Mouse (Mus musculus): ENCODE results near the gene Arhgef25. TPM values are rescaled to one million over a fixed set of nuclear protein-coding genes. Genes with fewer than 3 reads are reported as not detected.

Gene Arhgef25
- total and polyA plus RNA-seq, 2 experiments from 2014 or later = 16.9 to 45.4 TPM

GRCm38 (mm10) chr10:127174170-127174569, 15.7 kb downstream of the Arhgef25 start:
- no peak for TF ChIP-seq CTCF (IDR thresholded peaks at IDR 0.05; ENCODE audit: low read depth)
- DNase-seq = no peak
- H3K27me3 ChIP-seq (ENCODE audit: insufficient read depth, low read length) = peaks cover 36% of the 10 kb centered on the region

GRCm38 (mm10) chr10:127173148-127174065, 16.5 kb downstream of the Arhgef25 start:
- Histone ChIP-seq H3K36me3 (ENCODE audit: insufficient read depth) (peaks cover 16% of the 10 kb centered on the region), H3K27ac (ENCODE audit: low read depth, low read length) (no peak overlapping the region), H3K9me3 (ENCODE audit: low read length) (no peaks in the 10 kb centered on the region), H3K4me1 (ENCODE audit: insufficient read depth) (peaks cover 10% of the 10 kb centered on the region), H3K9ac (no peak overlapping the region), H3K4me3 (ENCODE audit: low read depth, low read length) (no peak overlapping the region), H3K27me3 (ENCODE audit: insufficient read depth, low read length) (peaks cover 28% of the 10 kb centered on the region), H3K4me2 (ENCODE audit: low read depth) (no peak overlapping the region)
- ATAC-seq (no peak), DNase-seq (no peak)
- WGBS = 85% methylated on average over 16 of the region's 16 CpGs
- TF ChIP-seq CTCF (IDR thresholded peaks at IDR 0.05; ENCODE audit: low read depth) = no peak

More at GRCm38 (mm10) chr10:127174170-127174569, 15.7 kb downstream of the Arhgef25 start:
- no peak overlapping the region for H3K9ac ChIP-seq
- WGBS = 93% methylated on average over 7 of the region's 7 CpGs
- H3K36me3 ChIP-seq (ENCODE audit: insufficient read depth) = peaks cover 13% of the 10 kb centered on the region
- no peak overlapping the region for H3K27ac ChIP-seq (ENCODE audit: low read depth, low read length)
- H3K4me1 ChIP-seq (ENCODE audit: insufficient read depth) = peaks cover 10% of the 10 kb centered on the region
- no peak overlapping the region for H3K4me2 ChIP-seq (ENCODE audit: low read depth)
- no peak for ATAC-seq
- no peak overlapping the region for H3K4me3 ChIP-seq (ENCODE audit: low read depth, low read length)
- no peaks in the 10 kb centered on the region for H3K9me3 ChIP-seq (ENCODE audit: low read length)

GRCm38 (mm10) chr10:127171631-127172200, 18.2 kb downstream of the Arhgef25 start:
- TF ChIP-seq CTCF (IDR thresholded peaks at IDR 0.05; ENCODE audit: low read depth) = no peak
- no peaks in the 10 kb centered on the region for H3K9me3 ChIP-seq (ENCODE audit: low read length)
- H3K4me3 ChIP-seq (ENCODE audit: low read depth, low read length) = no peak overlapping the region
- H3K27me3 ChIP-seq (ENCODE audit: insufficient read depth, low read length) = peaks cover 14% of the 10 kb centered on the region
- H3K36me3 ChIP-seq (ENCODE audit: insufficient read depth) = peaks cover 25% of the 10 kb centered on the region
- no peak for DNase-seq
- no peak for ATAC-seq
- no peak overlapping the region for H3K9ac ChIP-seq
- WGBS = 88% methylated on average over 15 of the region's 15 CpGs
- H3K27ac ChIP-seq (ENCODE audit: low read depth, low read length) = no peak overlapping the region
- H3K4me1 ChIP-seq (ENCODE audit: insufficient read depth) = 0 out of 2 replicates have a peak, but pooled peaks cover 3% of the 10 kb centered on the region
- H3K4me2 ChIP-seq (ENCODE audit: low read depth) = no peak overlapping the region

- TF ChIP-seq CTCF (IDR thresholded peaks at IDR 0.05; ENCODE audit: low read depth) = peak; percentile 75
- Histone ChIP-seq H3K4me2 (ENCODE audit: low read depth) (peak overlapping the region; percentile 39), H3K9ac (no peak overlapping the region), H3K27me3 (ENCODE audit: insufficient read depth, low read length) (peaks cover 7% of the 10 kb centered on the region), H3K9me3 (ENCODE audit: low read length) (no peaks in the 10 kb centered on the region), H3K4me3 (ENCODE audit: low read depth, low read length) (peak overlapping the region; percentile 16; the same call in 1 of the 2 replicates), H3K4me1 (ENCODE audit: insufficient read depth) (0 out of 2 replicates have a peak, but pooled peaks cover 3% of the 10 kb centered on the region), H3K27ac (ENCODE audit: low read depth, low read length) (no peak overlapping the region), H3K36me3 (ENCODE audit: insufficient read depth) (peaks cover 25% of the 10 kb centered on the region)
- ATAC-seq = peak; percentile 58
- 3% methylated on average over 29 of the region's 29 CpGs for WGBS
- DNase-seq = peak; percentile 68
These were observed 19.0 kb downstream of the Arhgef25 start for GRCm38 (mm10) chr10:127170837-127171272.

GRCm38 (mm10) chr10:127170002-127170401, 19.9 kb downstream of the Arhgef25 start:
- ATAC-seq (no peak), DNase-seq (no peak)
- Histone ChIP-seq H3K9ac (no peak overlapping the region), H3K36me3 (ENCODE audit: insufficient read depth) (peaks cover 25% of the 10 kb centered on the region), H3K9me3 (ENCODE audit: low read length) (no peaks in the 10 kb centered on the region), H3K4me2 (ENCODE audit: low read depth) (peak overlapping the region; percentile 39; the same call in 1 of the 2 replicates), H3K4me3 (ENCODE audit: low read depth, low read length) (no peak overlapping the region), H3K4me1 (ENCODE audit: insufficient read depth) (0 out of 2 replicates have a peak, but pooled peaks cover 3% of the 10 kb centered on the region), H3K27me3 (ENCODE audit: insufficient read depth, low read length) (peaks cover 6% of the 10 kb centered on the region), H3K27ac (ENCODE audit: low read depth, low read length) (no peak overlapping the region)
- WGBS = 5% methylated on average over 22 of the region's 22 CpGs
- peak; percentile 63 for TF ChIP-seq CTCF (IDR thresholded peaks at IDR 0.05; ENCODE audit: low read depth)

- Histone ChIP-seq H3K9me3 (ENCODE audit: low read length) (no peaks in the 10 kb centered on the region), H3K27me3 (ENCODE audit: insufficient read depth, low read length) (peaks cover 6% of the 10 kb centered on the region), H3K4me3 (ENCODE audit: low read depth, low read length) (no peak overlapping the region), H3K4me1 (ENCODE audit: insufficient read depth) (0 out of 2 replicates have a peak, but pooled peaks cover 3% of the 10 kb centered on the region), H3K4me2 (ENCODE audit: low read depth) (no peak overlapping the region), H3K27ac (ENCODE audit: low read depth, low read length) (no peak overlapping the region), H3K9ac (no peak overlapping the region; the same call in 1 of the 2 replicates), H3K36me3 (ENCODE audit: insufficient read depth) (peaks cover 25% of the 10 kb centered on the region)
- 63% methylated on average over 10 of the region's 10 CpGs for WGBS
- no peak for DNase-seq
- no peak for ATAC-seq
- TF ChIP-seq CTCF (IDR thresholded peaks at IDR 0.05; ENCODE audit: low read depth) = no peak
These were observed 22.2 kb downstream of the Arhgef25 start for GRCm38 (mm10) chr10:127167614-127168192.
